Mouse (Mus musculus) testis, postnatal 14 days (tissue): ENCODE data around the gene Igf2r.

Experiments used
- DNase-seq: peaks from one replicate; pipeline ENCODE4 v3.0.0; 2021; ENCODE audit warnings: low spot score

The Igf2r gene

DNA sequence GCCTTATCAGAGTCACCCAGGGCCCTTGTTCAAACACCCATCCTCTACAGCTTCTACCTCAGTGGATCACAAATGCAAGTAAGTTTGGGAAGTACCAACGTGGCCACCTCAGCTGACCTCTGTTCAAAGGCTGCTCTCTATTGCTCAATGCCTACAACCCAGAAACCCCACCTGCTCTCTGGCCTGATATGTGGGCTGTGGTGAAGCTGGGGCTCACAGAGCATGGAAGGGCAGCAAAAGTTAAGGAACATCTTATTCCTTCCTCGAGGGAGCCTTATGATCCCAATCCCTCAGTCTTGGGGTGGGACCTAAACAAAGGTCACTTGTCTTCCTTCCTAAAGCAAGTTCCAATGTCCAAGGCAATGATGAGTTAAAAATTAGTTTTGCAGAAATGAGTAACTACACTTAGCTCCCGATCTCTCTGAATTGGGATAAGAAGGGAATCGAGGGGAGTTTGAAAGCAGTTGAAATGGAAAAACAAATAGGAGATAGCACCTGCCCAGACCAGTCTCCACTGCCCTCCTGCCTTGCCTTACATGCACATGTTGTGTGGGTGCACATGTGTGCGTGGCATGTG lies 98.3 kb downstream of the Igf2r start:
- no peak for DNase-seq

DNA sequence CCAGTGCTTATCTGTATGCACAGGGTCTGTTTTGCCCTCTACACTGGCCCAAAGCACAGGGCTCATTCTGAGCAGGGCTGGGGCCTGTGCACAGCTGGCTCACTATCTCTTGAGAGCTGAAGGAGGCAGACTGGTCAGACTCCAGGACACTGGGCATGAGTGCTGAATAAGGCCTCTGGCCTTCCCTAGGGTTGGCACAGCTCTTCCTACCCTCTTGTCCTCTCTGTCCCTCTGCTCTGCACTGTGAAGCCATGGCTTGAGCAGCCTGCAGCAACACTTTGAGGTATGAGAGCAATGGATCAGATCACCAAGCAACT lies 100.1 kb downstream of the Igf2r start:
- DNase-seq = no peak

DNA sequence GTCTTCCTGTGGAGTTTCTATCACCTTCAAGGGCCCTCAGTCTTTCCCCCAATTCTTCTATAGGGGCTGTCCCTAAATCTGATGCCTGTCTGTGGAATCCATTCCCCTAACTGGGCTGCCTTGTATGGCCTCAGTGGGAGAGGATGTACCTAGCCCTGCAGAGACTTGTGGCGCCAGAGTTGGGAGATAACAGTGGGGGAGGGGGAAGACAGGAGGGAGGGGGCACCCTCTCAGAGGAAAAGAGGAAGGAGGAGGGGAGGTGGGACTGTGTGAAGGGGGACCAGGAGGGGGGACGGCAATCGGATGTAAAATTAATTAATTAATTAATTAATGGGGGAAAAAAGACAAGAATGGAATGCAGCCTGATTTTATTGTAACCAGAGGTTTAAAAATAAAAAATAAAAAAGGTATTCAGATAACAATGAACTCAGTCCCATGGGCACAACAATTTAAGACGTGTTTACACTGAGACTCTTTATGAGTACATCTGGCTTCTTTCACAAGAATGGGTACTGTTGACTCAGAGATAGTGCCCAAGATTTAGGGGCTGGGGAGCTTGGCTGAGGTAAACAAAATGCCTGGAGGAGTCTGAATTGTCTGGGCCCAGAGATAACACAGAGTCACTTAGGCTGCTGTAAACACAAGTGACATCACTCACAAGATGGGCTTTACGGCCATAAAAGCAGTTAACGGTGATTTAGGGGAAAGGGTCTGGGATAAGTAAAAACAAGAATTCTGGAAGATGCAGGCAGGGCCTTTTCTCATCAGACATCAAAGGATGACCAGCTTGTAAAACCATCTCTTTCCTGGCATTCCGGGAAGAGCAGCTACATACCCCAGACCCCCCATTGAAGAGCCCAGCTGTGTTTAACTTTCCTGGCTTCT lies 100.7 kb downstream of the Igf2r start:
- no peak for DNase-seq

DNA sequence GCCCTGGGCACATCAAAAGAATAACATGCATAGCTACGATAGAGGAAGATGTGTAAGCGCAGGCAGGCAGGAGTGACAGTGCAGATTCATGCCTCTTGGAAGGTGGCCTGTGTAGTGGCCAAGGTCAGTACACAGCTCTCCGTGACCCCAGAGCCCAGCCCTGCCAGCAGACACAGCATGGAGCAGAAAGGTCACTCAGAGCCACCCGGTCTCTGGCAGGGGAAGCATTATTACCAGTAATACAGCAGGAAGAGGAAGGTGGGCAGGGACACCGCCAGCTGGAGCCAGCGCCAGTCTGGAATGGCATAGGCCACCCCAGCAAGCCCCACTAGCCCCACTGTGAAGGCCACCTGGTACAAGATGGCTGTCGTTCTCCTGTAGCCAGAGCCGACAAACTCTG lies 105.3 kb downstream of the Igf2r start:
- DNase-seq = no peak

DNA sequence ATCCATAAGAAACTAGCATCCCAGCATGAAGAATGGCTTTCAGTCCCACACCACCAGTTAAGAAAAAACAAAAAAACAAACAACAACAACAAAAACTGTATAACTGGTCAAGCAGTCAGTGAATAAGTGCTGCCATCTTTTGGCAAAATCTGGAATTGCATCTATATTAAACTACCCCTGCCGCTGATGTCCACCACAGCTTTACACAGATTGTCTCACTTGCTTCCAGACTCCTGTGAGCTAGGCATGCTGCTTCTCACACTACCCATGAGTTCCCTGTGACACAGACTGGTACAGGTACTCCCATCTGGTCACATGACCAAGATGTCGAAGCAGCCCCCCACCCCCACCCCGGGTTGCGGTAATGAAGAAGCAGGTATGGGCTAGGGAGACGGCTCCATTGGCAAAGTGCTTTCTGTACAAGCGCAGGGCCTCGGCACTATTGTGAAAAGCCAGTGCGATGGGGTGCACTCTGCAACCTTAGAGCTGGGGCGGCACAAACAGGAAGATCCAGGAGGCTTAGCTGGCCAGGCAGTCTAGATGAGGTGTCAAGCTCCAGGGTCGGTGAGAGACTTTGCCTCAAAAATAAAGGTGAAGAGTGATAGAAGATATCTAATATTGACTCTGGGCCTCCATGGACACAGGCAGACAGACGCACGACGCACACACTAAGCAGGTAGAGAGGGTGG lies 108.7 kb downstream of the Igf2r start:
- DNase-seq = no peak

DNA sequence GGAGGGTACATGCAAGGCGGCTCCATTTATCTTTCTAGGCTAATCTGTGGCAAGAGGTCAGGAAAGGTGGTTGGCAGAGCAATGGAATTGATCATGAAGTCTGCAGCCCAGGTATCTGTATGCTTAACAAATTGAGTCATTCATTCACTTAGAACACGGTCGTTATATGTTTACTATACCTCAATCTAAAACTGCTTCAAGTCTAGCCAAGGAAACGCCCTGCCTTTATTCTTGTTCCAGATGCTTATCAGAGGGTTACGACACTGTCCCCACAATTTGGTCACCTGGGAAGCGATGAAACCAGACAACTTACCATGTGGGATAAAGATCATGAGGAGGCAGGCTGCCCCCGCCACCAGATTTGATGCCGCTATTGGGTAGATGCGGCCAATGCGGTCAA lies 110.2 kb downstream of the Igf2r start:
- DNase-seq = no peak

DNA sequence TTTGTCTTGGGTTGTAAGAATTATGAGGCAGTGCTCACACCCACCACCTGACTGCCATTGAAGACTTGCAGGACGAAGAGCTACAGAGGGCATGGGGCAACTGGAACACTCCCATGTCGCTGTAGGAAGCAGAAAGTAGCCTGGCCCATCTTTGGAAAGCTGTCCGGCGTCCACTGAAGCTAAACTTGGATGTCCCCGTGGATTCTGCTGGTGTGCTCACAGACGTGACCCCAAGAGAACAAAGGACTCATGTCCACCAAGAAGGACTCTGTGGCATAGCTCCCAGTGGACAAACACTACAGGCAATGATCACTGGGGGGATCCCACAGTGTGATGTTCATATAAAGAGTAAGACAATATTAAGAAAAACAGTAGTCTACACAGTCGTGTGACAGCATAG lies 110.7 kb downstream of the Igf2r start:
- DNase-seq = no peak

DNA sequence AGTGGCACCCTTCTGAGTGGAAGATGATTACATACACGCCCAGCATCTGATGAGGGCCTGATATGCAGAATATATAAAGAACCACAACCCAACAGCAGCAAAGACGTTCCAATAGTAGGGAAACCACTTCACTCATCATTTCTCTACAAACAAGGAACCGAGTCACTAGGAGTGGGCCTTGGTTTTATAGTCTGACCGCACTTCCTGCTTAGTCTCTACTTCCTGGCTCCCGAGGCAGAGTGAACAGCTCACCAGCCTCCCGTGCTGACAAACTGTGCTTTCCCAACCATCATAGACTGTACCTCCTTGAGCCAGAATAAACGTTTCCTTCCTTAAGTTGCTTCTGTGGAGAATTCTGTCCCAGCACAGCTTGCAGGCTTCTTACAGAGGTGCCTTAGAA lies 113.6 kb downstream of the Igf2r start:
- DNase-seq = no peak

DNA sequence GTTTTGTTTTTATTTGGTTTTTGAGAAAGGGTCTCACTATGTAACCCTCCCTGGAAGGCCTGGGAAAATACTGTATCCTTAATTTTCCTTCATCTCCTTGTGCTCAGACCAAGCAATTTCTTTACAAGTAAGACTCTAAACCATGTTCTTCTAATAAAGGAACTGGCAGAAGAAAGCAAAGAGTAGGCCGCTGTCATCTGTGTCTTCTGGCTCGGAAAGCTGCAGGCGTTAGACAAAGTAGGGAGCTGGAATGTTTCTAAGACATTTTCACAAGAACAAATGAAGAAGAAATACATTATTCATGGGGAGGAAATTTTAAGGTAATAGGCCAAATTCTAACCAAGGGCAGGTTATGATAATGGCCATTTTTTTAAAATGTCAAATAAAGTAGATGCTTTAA lies 115.4 kb downstream of the Igf2r start:
- DNase-seq = no peak

DNA sequence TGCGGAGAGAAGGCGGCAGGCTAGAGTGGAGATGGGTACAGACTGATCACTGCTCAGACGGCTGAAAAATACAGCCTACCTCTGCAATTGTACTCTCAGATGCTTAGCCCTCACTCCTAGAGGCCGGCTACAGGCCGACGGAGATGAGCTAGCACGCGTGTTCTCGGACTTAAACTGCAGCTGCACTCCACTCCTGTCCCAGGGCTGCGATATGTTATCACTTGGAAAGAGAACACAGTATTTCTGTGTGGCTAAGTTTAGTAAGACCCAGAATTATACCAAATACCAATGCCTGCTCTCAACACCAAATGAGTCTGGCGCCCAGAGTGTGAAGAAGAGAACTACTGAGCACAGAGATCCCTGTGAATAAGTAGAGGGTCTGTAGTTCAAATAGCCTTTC lies 116.9 kb downstream of the Igf2r start:
- DNase-seq = no peak

DNA sequence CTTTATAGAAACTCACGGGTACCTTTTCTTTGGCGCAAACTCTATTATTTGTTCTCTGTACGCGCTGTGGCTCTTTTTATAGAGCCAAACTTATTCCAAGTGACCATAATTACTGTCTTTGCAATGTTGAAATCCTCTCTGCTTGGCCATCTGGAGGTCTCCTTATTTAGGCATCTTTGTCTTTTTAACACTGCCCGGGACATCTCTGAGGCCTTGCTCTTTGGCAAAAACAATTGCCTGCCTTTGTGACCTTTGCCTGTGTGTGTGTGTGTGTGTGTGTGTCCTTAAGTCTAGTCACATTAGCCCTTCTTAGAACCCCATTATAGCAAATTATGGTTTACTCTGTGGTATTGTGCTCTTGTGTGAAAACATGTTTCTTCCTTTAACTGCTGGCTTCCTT lies 124.0 kb downstream of the Igf2r start:
- no peak for DNase-seq

DNA sequence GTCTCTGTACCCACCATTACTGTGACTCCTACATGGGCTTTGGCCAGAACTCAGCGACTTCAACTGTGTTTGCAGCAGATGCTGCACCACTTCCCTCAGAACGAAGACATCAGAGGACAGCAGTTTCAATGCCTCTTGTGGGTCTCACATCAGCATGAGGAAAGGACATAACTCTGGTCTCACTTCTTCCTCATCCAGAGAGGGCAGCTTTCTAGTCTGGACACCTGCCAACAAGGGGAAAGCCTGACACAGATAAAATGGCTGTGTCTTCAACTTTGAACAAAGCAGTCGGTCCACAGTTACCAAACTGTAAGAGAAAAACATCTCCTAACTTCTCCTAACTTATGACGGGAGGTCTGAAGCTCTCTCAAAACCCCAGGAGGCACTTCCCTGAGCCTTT lies 128.4 kb downstream of the Igf2r start:
- no peak for DNase-seq

DNA sequence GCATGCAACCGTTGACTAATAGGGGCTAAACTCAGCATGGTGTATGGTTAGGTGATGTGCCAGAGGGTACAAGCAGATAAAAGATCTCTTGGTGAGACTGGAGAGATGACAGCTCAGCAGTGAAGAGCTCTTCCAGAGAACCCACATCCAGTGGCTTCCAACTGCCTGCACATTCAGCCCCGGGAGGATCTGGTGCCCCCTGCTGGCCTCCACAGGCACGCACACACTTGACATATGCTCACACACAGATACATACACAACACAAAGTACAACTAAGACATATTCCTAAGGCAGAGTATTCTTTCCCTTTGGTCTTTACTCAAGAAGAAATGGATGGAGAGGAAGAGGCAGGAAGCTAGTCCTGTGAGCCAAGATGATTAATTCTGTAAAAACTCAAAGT lies 129.9 kb downstream of the Igf2r start:
- DNase-seq = no peak

DNA sequence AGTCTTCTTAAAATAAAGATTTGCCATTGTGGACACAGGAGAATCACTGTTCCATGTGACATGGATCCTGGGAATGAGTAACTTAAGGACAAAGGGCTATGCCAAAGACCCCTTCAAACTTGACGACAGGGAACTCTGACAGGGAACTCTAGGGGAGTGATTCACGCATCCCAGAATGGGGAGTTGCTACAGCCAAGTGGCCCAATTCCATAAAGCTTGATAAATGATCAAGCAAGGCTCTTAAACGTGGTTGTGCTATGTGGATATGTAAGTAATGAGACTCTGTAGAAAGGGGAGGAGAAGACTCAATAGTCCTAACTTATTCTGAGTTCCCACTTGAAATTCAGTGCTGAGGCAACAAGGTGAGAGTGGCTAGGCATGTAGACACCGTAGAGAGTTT lies 134.7 kb downstream of the Igf2r start:
- DNase-seq = no peak
